Mouse (Mus musculus) left cerebral cortex, postnatal 4 days (tissue): Measurements from ENCODE around the gene Hdgf. TPM values are rescaled to one million over a fixed set of nuclear protein-coding genes. Genes with fewer than 3 reads are reported as not detected.

Experiments
- DNase-seq: peaks from one replicate; pipeline ENCODE4 v3.0.0-alpha.2; 2022
- intact Hi-C: fragments of 180-260 bp; cut with DNase I; formaldehyde crosslinking; loops from one replicate; pipeline ENCODE4 v1.15.1; 2025
- total RNA-seq, 2 experiments: library from RNA; stranded (reverse); gene quantifications; 2 replicates each; pipeline ENCODE4 v1.2.3; 2021

Hdgf gene
- total RNA-seq, 2 experiments from 2014 or later = 131 to 136 TPM

- intact Hi-C loops = no loop called here
Measured at GRCm38 (mm10) chr3:87944838-87945600, 38.9 kb downstream of the Hdgf start.

GRCm38 (mm10) chr3:87945781-87946540, 39.8 kb downstream of the Hdgf start:
- intact Hi-C loops = no loop called here

More at GRCm38 (mm10) chr3:87944838-87945600, 38.9 kb downstream of the Hdgf start:
- peak; percentile 43 for DNase-seq

DNA sequence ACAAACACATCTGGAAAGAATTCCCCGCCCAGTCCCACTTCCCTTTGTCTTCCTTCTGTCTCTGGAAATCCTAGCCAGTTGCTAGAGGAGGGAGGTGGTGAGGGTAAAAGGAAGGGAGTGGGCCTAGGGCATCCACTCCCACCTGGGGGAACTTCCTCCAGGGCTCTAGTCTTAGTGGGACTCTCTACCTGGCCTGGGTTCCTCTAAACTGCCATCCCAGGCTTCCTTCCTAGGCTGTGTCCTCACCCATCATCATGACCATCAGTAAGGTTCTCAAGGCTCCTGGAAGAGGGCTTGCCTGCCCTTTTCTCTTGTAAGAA, 40.4 kb downstream of the Hdgf start:
- no peak for DNase-seq
- intact Hi-C loops = no loop called here

More at GRCm38 (mm10) chr3:87945781-87946540, 39.8 kb downstream of the Hdgf start:
- DNase-seq = no peak

DNA sequence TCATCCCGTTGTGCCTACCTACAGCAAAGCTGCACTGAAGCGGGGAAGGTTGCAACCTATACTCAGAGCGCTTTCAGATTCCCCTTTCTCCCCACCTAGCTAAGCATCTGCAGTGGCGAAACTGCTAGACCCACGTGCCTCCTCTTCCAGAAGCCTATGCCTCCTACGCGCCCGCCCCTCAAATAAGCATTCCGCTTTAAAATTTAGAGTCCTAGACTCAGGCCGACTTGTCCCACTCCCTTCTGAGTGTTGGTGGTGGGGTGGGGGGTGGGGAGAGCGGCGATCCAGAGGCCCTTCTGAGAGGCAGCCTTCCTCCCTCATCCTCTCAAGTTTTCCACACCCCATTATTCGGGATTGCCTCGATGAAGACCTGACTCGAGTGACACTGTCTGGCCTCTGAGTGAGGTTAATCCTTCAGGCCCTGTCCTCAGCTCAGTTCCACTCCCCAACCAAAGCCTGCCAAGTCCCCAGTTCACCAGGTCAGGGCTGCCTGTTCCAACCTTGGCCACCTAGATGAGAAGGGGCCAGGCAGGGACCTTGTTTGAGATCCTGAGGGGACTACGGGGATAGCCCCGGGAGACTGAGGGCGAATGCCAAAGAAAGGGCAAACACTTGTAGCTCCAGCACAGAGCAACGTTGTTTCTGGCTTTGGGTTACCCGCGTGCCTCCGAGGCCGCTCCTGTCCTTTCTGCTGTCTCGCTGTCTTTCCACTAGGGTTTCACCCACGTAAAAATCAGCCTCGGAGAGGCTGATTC, 41.1 kb downstream of the Hdgf start:
- intact Hi-C loops = no loop called here
- no peak for DNase-seq

- intact Hi-C loops = no loop called here
- DNase-seq = no peak
Measured at GRCm38 (mm10) chr3:87947811-87948199, 41.7 kb downstream of the Hdgf start.

DNA sequence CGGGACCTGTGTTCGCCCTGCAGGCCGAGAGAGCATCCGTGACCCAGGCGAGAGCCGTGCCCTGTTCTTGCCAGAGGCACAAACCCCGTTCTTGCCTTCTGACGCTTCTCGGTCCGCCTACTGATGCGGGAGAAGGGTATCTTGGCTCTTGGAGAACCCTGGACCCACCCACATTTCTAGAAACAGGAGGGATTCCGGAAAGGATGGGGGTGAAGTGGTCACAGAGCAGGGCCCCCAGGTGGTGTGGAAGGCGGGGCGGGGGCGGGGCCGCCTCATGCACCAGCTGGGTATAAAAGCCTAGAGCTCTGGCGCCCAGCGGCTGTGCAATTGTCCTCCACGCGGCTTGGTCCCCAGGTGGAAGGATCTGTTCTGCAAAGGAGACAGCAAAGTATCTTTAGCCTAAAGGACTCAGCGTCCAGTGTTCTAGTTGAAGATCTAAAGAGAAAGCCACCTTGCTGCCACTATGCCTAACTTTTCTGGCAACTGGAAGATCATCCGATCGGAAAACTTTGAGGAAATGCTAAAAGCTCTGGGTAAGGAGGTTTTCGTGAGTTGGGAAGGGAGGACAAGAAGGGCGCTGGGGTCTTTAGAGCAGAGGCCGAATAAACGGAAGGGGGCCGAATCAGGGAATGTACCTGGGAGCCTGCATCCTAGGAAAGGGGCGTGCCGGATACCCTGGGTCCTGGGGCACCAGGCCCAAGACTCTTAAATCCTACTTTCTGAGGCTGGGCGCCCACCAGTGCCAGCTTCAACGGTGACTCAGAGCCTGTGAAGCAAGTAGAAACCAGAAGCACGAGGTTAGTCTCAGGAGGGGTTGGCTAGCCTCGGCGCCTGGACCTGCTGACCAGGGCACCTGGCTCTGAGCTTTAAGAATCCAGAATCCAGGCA, 42.5 kb downstream of the Hdgf start, which contains the start of gene Crabp2:
TSS of gene Crabp2 (plus strand) at position 289 of the 888 bp plus-strand sequence.
- DNase-seq = no peak
- intact Hi-C loops = no loop called here

DNA sequence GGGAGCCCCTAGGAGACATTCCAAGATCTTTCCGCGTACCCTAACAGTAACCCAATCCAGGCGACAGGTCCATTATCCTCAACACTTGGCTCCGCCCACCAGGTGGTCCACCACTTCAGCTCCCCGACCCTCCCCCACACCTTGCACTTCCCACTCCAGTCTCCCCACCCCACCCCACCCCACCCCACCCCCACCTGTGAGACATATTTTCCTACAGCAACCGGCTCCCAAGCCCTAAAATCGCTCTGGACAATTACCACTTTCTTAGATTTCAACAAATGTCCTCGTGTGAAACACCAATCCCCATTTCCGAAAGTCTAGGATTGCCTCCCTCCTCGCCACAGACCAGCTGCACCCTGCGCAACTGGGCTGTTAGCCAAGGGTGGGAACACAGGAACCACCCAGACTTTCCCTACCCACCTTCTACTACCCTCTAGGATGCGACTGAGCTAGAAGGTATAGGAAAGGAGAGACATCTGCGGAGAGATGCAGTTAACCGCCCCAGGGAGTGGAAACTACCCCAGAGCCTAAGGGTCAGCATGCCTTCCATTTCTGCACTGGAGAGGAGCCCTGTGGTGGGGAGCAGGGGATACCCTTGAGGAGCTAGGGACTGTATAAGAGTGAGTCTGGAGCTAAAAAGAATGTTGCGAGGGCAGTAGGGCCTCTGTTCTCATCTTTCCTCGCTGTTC, 43.3 kb downstream of the Hdgf start:
- intact Hi-C loops = no loop called here
- no peak for DNase-seq

DNA sequence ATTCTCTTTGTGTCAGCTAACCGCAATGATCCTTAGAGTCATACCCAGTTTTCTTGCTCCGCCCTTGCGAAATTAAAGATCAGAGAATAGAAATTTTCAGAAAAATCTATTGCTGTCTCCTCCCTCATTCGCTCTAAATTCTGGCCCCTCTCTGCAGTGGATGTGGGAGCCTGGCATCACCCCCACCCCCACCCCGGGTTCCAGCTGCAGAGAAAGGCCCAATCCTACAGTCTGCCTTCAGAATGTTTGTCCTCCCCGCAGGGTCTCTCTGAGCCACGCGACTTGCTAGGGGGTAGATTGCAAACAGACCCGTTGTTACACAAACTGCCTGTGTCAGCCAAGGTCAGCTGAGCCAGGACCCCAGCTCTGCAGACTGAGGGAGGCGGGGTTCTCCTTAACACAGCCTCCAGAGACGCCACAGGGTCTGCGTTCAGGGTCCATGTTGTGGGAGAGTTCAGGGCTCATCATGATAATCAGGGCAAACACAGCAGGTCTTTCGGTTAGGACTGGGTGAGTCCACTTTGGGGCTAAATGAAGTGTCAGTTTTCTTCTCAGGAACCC, 43.9 kb downstream of the Hdgf start:
- intact Hi-C loops = no loop called here
- DNase-seq = no peak

- intact Hi-C loops = no loop called here
- DNase-seq = no peak
Measured at GRCm38 (mm10) chr3:87951946-87952345, 45.8 kb downstream of the Hdgf start.

- intact Hi-C loops = no loop called here
- no peak for DNase-seq
Measured at GRCm38 (mm10) chr3:87952440-87952839, 46.3 kb downstream of the Hdgf start.

DNA sequence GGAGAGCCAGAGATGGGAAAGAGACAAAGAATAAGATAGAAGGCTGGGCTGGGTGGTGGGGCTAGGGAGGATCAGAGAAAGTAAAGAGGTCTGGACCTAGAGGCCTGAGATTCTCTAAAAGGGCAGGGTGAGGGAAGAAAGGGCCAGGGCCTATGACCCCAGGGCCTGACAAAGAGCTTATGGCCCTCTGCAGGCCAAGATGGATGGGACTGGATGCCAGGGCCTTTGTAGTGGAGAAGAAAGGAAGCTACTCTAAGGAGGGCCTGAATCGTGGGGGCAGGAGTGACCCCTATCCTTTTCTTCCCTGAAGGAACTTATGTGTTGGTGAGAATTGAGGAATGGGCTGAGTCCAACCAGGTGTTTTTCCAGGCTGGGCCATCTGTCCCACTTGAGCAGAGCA, 51.9 kb downstream of the Hdgf start:
- DNase-seq = no peak
- intact Hi-C loops = no loop called here

- DNase-seq = no peak
- intact Hi-C loops = no loop called here
Measured at GRCm38 (mm10) chr3:87958476-87958875, 52.4 kb downstream of the Hdgf start.

- DNase-seq = no peak
- intact Hi-C loops = no loop called here
Measured at GRCm38 (mm10) chr3:87958967-87959366, 52.8 kb downstream of the Hdgf start.

DNA sequence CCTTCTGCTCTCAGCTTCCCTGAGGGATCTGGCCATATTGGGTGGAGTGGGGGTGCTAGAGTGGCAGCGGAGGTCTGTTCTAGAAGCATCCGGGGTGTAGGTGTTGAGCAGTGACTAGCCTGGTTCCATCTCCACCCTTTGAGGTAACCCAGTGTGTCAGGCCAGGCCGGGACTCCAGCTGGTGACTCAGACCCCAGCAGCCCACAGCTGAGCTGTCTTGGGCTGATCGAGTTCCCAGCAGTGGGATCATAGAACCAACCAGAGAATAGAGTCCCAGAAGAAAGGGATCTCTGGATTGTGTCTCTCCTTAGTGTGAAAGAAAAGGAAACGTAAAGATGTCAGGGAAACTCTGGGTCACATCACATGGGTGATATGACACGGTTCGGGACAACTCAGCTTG, 53.2 kb downstream of the Hdgf start:
- intact Hi-C loops = no loop called here
- DNase-seq = no peak

DNA sequence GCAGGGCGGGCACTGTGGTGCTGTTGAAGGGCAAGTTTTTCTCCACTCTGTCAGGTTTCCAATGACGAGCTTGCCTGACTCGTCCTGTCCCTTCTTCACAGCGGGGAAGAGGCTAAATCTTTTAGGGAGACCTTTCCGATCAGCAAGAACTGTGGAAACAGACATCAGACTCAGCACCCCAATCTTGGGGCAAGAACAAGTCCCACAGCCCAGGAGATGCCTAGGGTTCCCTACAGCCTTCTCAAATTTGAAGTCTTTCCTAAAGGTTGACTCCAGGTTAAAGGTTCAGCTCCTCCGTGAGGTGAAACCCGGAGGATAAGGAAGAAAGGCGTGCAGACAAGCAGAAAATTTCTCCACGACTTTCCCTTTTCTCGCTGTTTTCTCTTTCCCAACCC, 54.1 kb downstream of the Hdgf start:
- intact Hi-C loops = no loop called here
- no peak for DNase-seq

- DNase-seq = peak; percentile 95
- intact Hi-C loops = no loop called here
Measured at GRCm38 (mm10) chr3:87960586-87961191, 54.6 kb downstream of the Hdgf start.
